Mouse (Mus musculus) gastrocnemius, postnatal 25 days (tissue): ENCODE data around the gene Zbtb20. TPM values are rescaled to one million over a fixed set of nuclear protein-coding genes. Genes with fewer than 3 reads are reported as not detected.

Source experiments
- DNase-seq: peaks from one replicate; pipeline ENCODE4 v3.0.0; 2022
- total RNA-seq, 2 experiments: library from RNA; stranded (reverse); gene quantifications; 1 replicate in 1 of 2; 2 replicates in 1 of 2; pipeline ENCODE4 v1.2.3; 2021

Gene Zbtb20
- total RNA-seq, 2 experiments from 2014 or later, result 86.5 to 93.4 TPM

GRCm38 (mm10) chr16:43397629-43398323 is 522.1 kb downstream of the Zbtb20 start:
- no peak for DNase-seq

- no peak for DNase-seq
Measured at GRCm38 (mm10) chr16:43399428-43399827, 523.7 kb downstream of the Zbtb20 start.

- no peak for DNase-seq
Measured at GRCm38 (mm10) chr16:43400046-43400445, 524.4 kb downstream of the Zbtb20 start.

GRCm38 (mm10) chr16:43400949-43401348 is 525.3 kb downstream of the Zbtb20 start:
- no peak for DNase-seq

GRCm38 (mm10) chr16:43402888-43403287 is 527.2 kb downstream of the Zbtb20 start:
- DNase-seq, result no peak

GRCm38 (mm10) chr16:43405089-43405488 is 529.4 kb downstream of the Zbtb20 start:
- DNase-seq, result no peak

- DNase-seq, result no peak
Measured at GRCm38 (mm10) chr16:43407594-43408142, 532.0 kb downstream of the Zbtb20 start.

GRCm38 (mm10) chr16:43408622-43409021 is 532.9 kb downstream of the Zbtb20 start:
- DNase-seq, result no peak

GRCm38 (mm10) chr16:43409108-43409909 is 533.6 kb downstream of the Zbtb20 start:
- DNase-seq, result no peak

GRCm38 (mm10) chr16:43409910-43410612 is 534.4 kb downstream of the Zbtb20 start:
- DNase-seq, result peak; percentile 36

- no peak for DNase-seq
Measured at GRCm38 (mm10) chr16:43410613-43410974, 534.9 kb downstream of the Zbtb20 start.

- DNase-seq, result no peak
Measured at GRCm38 (mm10) chr16:43415864-43416263, 540.2 kb downstream of the Zbtb20 start.

- no peak for DNase-seq
Measured at GRCm38 (mm10) chr16:43419923-43420322, 544.2 kb downstream of the Zbtb20 start.

GRCm38 (mm10) chr16:43428955-43429354 is 553.3 kb downstream of the Zbtb20 start:
- no peak for DNase-seq

GRCm38 (mm10) chr16:43430030-43430429 is 554.3 kb downstream of the Zbtb20 start:
- DNase-seq, result no peak

- no peak for DNase-seq
Measured at GRCm38 (mm10) chr16:43431514-43432371, 556.1 kb downstream of the Zbtb20 start.

- no peak for DNase-seq
Measured at GRCm38 (mm10) chr16:43434941-43435340, 559.3 kb downstream of the Zbtb20 start.

GRCm38 (mm10) chr16:43438878-43439371 is 563.2 kb downstream of the Zbtb20 start:
- no peak for DNase-seq

GRCm38 (mm10) chr16:43441392-43441791 is 565.7 kb downstream of the Zbtb20 start:
- no peak for DNase-seq

- no peak for DNase-seq
Measured at GRCm38 (mm10) chr16:43443034-43443433, 567.4 kb downstream of the Zbtb20 start.
